8 mouse cellular contexts compared by ENCODE assay signal in the genomic region with DNA sequence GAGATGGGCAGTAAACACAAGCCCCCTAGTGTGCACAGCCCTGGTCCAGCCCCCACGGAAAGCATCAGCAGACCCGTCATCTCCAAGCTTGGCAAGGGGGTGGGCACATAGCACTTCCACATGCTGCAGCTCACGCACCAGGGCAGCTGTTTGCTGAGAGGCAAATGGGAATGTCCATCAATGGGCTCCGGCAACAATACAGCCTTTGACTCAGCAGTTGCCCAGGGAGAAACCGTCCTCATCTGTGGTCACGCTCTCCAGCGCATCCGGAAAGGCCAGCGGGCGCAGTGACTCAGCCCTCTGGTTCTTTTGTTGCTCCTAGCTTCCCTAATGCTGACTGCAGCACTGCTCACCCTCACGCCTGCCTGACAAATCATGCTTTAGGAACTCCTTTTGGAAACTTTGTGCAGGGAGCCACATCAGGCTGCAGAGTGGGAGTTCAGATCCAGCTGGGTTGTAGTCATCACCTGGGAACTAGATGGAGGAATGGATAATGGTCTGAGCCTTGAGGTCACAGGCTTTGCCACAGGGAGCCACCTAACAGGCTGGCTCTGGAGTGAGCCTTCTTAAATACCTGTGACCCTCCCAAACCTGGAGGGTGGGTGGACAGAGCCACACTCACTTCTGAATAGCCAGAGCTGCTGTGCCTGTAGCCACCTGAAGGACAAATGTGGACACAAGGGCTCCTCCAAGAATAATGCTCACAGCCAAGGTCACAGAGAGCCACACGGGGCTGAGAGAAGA. TPM values are rescaled to one million over a fixed set of nuclear protein-coding genes. Genes with fewer than 3 reads are reported as not detected.
A peak's percentile ranks its signal among the peaks of the same experiment; 100 is the strongest.
DNase-seq lines count a peak whose midpoint lies in the region; ATAC-seq and TF ChIP-seq lines count a peak whose summit lies in the region.

No protein-coding gene starts in this region.

- TF ChIP-seq CTCF in cerebellum, adult 2 months (IDR thresholded peaks at IDR 0.05; ENCODE audit: borderline replicate concordance, insufficient read depth, low read depth, low read length): no peak
- TF ChIP-seq CTCF in kidney, postnatal 0 days (IDR thresholded peaks at IDR 0.05; ENCODE audit: low read depth): no peak

- no peaks in the 10 kb centered on the region for H3K36me3 ChIP-seq in embryonic facial prominence, embryonic 10.5 days (replicated peaks)
- no peaks in the 10 kb centered on the region for H3K36me3 ChIP-seq in kidney, postnatal 0 days (ENCODE audit: insufficient read depth, low read length)
- H3K36me3 ChIP-seq in liver, embryonic 15.5 days (replicated peaks): no peaks in the 10 kb centered on the region
- no peaks in the 10 kb centered on the region for H3K36me3 ChIP-seq in neural tube, embryonic 14.5 days (ENCODE audit: control insufficient read depth, insufficient read depth, low read length)

- no peaks in the 10 kb centered on the region for H3K27me3 ChIP-seq in cerebellum, adult 2 months (ENCODE audit: control insufficient read depth, insufficient read depth, low read length)
- H3K27me3 ChIP-seq in embryonic facial prominence, embryonic 10.5 days (replicated peaks; ENCODE audit: low read depth, poor library complexity, severe bottlenecking): peaks cover 14% of the 10 kb centered on the region
- no peaks in the 10 kb centered on the region for H3K27me3 ChIP-seq in kidney, postnatal 0 days (ENCODE audit: insufficient read depth, low read length)
- H3K27me3 ChIP-seq in liver, embryonic 15.5 days: no peaks in the 10 kb centered on the region
- no peaks in the 10 kb centered on the region for H3K27me3 ChIP-seq in neural tube, embryonic 14.5 days (ENCODE audit: control insufficient read depth, insufficient read depth, low read length)

- H3K27ac ChIP-seq in cerebellum, adult 2 months (ENCODE audit: insufficient read depth, low read length): no peak overlapping the region
- peak overlapping the region; percentile 63; the same call in 1 of the 2 replicates for H3K27ac ChIP-seq in embryonic facial prominence, embryonic 10.5 days (replicated peaks)
- no peak overlapping the region for H3K27ac ChIP-seq in kidney, postnatal 0 days
- H3K27ac ChIP-seq in liver, embryonic 15.5 days (replicated peaks): no peak overlapping the region
- H3K27ac ChIP-seq in neural tube, embryonic 14.5 days (ENCODE audit: low read depth, low read length): no peak overlapping the region

- H3K4me2 ChIP-seq in kidney, postnatal 0 days (ENCODE audit: low read length): no peak overlapping the region
- no peak overlapping the region for H3K4me2 ChIP-seq in liver, embryonic 15.5 days
- H3K4me2 ChIP-seq in neural tube, embryonic 14.5 days (ENCODE audit: low read depth, low read length): peak overlapping the region; percentile 6

- no peaks in the 10 kb centered on the region for H3K9me3 ChIP-seq in embryonic facial prominence, embryonic 10.5 days
- no peaks in the 10 kb centered on the region for H3K9me3 ChIP-seq in kidney, postnatal 0 days (replicated peaks; ENCODE audit: low read length)
- H3K9me3 ChIP-seq in liver, embryonic 15.5 days (replicated peaks): no peaks in the 10 kb centered on the region
- no peaks in the 10 kb centered on the region for H3K9me3 ChIP-seq in neural tube, embryonic 14.5 days (ENCODE audit: control insufficient read depth, low read length)

- 25% methylated on average over 12 of the region's 12 CpGs for WGBS in cerebellum, adult 2 months
- 16% methylated on average over 12 of the region's 12 CpGs for WGBS in embryonic facial prominence, embryonic 10.5 days
- WGBS in kidney, postnatal 0 days: 30% methylated on average over 12 of the region's 12 CpGs
- WGBS in liver, embryonic 15.5 days (ENCODE audit: insufficient replicate concordance): 13% methylated on average over 12 of the region's 12 CpGs
- 5% methylated on average over 12 of the region's 12 CpGs for WGBS in neural tube, embryonic 14.5 days

- ATAC-seq in cerebellum, adult (ENCODE audit: insufficient number of reproducible peaks, low FRiP score, low TSS enrichment): no peak
- no peak for ATAC-seq in kidney, postnatal 0 days (replicated peaks; ENCODE audit: low FRiP score, low read depth)
- ATAC-seq in liver, embryonic 15.5 days (ENCODE audit: insufficient read depth): peak; percentile 31; the same call in 1 of the 2 replicates
- ATAC-seq in neural tube, embryonic 14.5 days (ENCODE audit: low read depth): peak; percentile 71; the same call in 1 of the 2 replicates

- H3K9ac ChIP-seq in kidney, postnatal 0 days (ENCODE audit: low read depth, low read length): no peak overlapping the region
- H3K9ac ChIP-seq in liver, embryonic 15.5 days: no peak overlapping the region
- no peak overlapping the region for H3K9ac ChIP-seq in neural tube, embryonic 14.5 days (replicated peaks; ENCODE audit: low read depth, low read length)

- no peak for TF ChIP-seq POLR2A in cerebellum, adult 2 months (IDR thresholded peaks at IDR 0.05; ENCODE audit: borderline replicate concordance, insufficient read depth, low read length)

- H3K4me1 ChIP-seq in cerebellum, adult 2 months (ENCODE audit: control insufficient read depth, insufficient read depth, low read length): no peaks in the 10 kb centered on the region
- peaks cover 51% of the 10 kb centered on the region for H3K4me1 ChIP-seq in embryonic facial prominence, embryonic 10.5 days
- H3K4me1 ChIP-seq in kidney, postnatal 0 days (replicated peaks; ENCODE audit: insufficient read depth, low read length): peaks cover 7% of the 10 kb centered on the region; the same call in 1 of the 2 replicates
- peaks cover 2% of the 10 kb centered on the region; the same call in 1 of the 2 replicates for H3K4me1 ChIP-seq in liver, embryonic 15.5 days (replicated peaks)
- H3K4me1 ChIP-seq in neural tube, embryonic 14.5 days (ENCODE audit: control insufficient read depth, insufficient read depth, low read length): peaks cover 17% of the 10 kb centered on the region; the same call in 1 of the 2 replicates

- no peak overlapping the region for H3K4me3 ChIP-seq in cerebellum, adult 2 months (replicated peaks; ENCODE audit: insufficient read depth, low read depth, low read length)
- H3K4me3 ChIP-seq in embryonic facial prominence, embryonic 10.5 days: 0 out of 2 replicates have a peak overlapping the region, but pooled peaks have one; percentile 17
- H3K4me3 ChIP-seq in kidney, postnatal 0 days (replicated peaks; ENCODE audit: low read depth, low read length): no peak overlapping the region
- no peak overlapping the region for H3K4me3 ChIP-seq in liver, embryonic 15.5 days (replicated peaks)
- H3K4me3 ChIP-seq in neural tube, embryonic 14.5 days (ENCODE audit: low read depth, low read length): no peak overlapping the region

- peak; percentile 35 to 38 for DNase-seq in cerebellum, adult 2 months
- peak; percentile 74 for DNase-seq in embryonic facial prominence, embryonic 10.5 days (ENCODE audit: low spot score)
- DNase-seq in heart, adult 18-20 months: peak; percentile 48 to 80
- peak; percentile 48 for DNase-seq in kidney, postnatal 0 days (ENCODE audit: low spot score)
- no peak for DNase-seq in spleen, postnatal 10 days (ENCODE audit: low spot score in 2 of 2)

RNA-seq across cellular contexts. Expression of a gene that starts 5.6 kb away (rescaled TPM):
- polyA plus RNA-seq in cerebellum, adult 2 months (2012; rRNA removed): not detected in 2 replicates
- polyA plus RNA-seq in embryonic facial prominence, embryonic 10.5 days (2016; fragmentation: Nextera tagmentation; extraction: Ambion mirVana): 0.39 and 0.44 TPM in 2 replicates
- 1 to 10 TPM; 2.4 to 2.9 TPM for total RNA-seq in heart, adult 18-20 months (2021)
- polyA plus RNA-seq in kidney, postnatal 0 days (2015; fragmentation: Nextera tagmentation; extraction: Ambion mirVana): 21.3 and 23.3 TPM in 2 replicates
- 5.5 and 6.6 TPM in 2 replicates for polyA plus RNA-seq in liver, embryonic 15.5 days (2015; fragmentation: Nextera tagmentation; extraction: Ambion mirVana)
- polyA plus RNA-seq in neural tube, embryonic 14.5 days (2014; fragmentation: Nextera tagmentation; extraction: Ambion mirVana): 0.13 TPM in 1 of 2 replicates, not detected in the other

RNA-seq across cellular contexts. Expression of a gene that starts 22.2 kb away (rescaled TPM):
- polyA plus RNA-seq in cerebellum, adult 2 months (2012; rRNA removed): 1.1 TPM in 1 of 2 replicates, not detected in the other
- not detected in 2 replicates for polyA plus RNA-seq in embryonic facial prominence, embryonic 10.5 days (2016; fragmentation: Nextera tagmentation; extraction: Ambion mirVana)
- total RNA-seq in heart, adult 18-20 months (2021): not detected
- polyA plus RNA-seq in kidney, postnatal 0 days (2015; fragmentation: Nextera tagmentation; extraction: Ambion mirVana): not detected in 2 replicates
- polyA plus RNA-seq in liver, embryonic 15.5 days (2015; fragmentation: Nextera tagmentation; extraction: Ambion mirVana): not detected in 2 replicates
- not detected in 2 replicates for polyA plus RNA-seq in neural tube, embryonic 14.5 days (2014; fragmentation: Nextera tagmentation; extraction: Ambion mirVana)

RNA-seq across cellular contexts. Expression of a gene that starts 23.5 kb away (rescaled TPM):
- 50.7 and 52.3 TPM in 2 replicates for polyA plus RNA-seq in cerebellum, adult 2 months (2012; rRNA removed)
- polyA plus RNA-seq in embryonic facial prominence, embryonic 10.5 days (2016; fragmentation: Nextera tagmentation; extraction: Ambion mirVana): 22.5 and 25.7 TPM in 2 replicates
- total RNA-seq in heart, adult 18-20 months (2021): 10 to 100 TPM; 62.9 to 67.0 TPM
- polyA plus RNA-seq in kidney, postnatal 0 days (2015; fragmentation: Nextera tagmentation; extraction: Ambion mirVana): 46.3 and 56.9 TPM in 2 replicates
- 14.9 and 16.7 TPM in 2 replicates for polyA plus RNA-seq in liver, embryonic 15.5 days (2015; fragmentation: Nextera tagmentation; extraction: Ambion mirVana)
- 41.4 and 50.4 TPM in 2 replicates for polyA plus RNA-seq in neural tube, embryonic 14.5 days (2014; fragmentation: Nextera tagmentation; extraction: Ambion mirVana)

Comparison
In these comparisons a context has a peak if more than half of its experiments do, and no peak if none do; other contexts are left out.
1. DNase-seq: peak in cerebellum, adult 2 months (2 of 2), embryonic facial prominence, embryonic 10.5 days (single experiment), heart, adult 18-20 months (2 of 2) and kidney, postnatal 0 days (single experiment); none in spleen, postnatal 10 days (0 of 2).
2. ATAC-seq: peak in liver, embryonic 15.5 days (single experiment) and neural tube, embryonic 14.5 days (single experiment); none in cerebellum, adult (single experiment) and kidney, postnatal 0 days (single experiment).